Mouse (Mus musculus) forebrain, embryonic 16.5 days (tissue): ENCODE data around the gene Ccdc6. TPM values are rescaled to one million over a fixed set of nuclear protein-coding genes. Genes with fewer than 3 reads are reported as not detected.

Source experiments
- ATAC-seq: fragments of 200-750 bp; cut with Nextera tagmentation; 2 replicates; pipeline ENCODE4 v1.8.0; 2017; ENCODE audit warnings: mild to moderate bottlenecking, moderate library complexity
- H3K27ac ChIP-seq: fragments of 300-500 bp; sonication (generic); 2 replicates; pipeline ENCODE4 v1.5.1; 2014; ENCODE audit warnings: low read length, control low read depth
- H3K27me3 ChIP-seq: fragments of 300-500 bp; sonication (generic); replicated peaks from 2 replicates; pipeline ENCODE4 v1.6.1; 2014; ENCODE audit warnings: low read length; ENCODE audit not compliant: control insufficient read depth, insufficient read depth
- H3K36me3 ChIP-seq: fragments of 300-500 bp; sonication (generic); 2 replicates; pipeline ENCODE4 v1.6.1; 2014; ENCODE audit not compliant: control insufficient read depth, insufficient read depth
- H3K4me1 ChIP-seq: fragments of 300-500 bp; sonication (generic); replicated peaks from 2 replicates; pipeline ENCODE4 v1.6.1; 2014; ENCODE audit warnings: low read length; ENCODE audit not compliant: control insufficient read depth, insufficient read depth
- H3K4me2 ChIP-seq: fragments of 300-500 bp; sonication (generic); 2 replicates; pipeline ENCODE4 v1.6.1; 2014; ENCODE audit warnings: mild to moderate bottlenecking, low read length, control low read depth
- H3K4me3 ChIP-seq: fragments of 300-500 bp; sonication (generic); replicated peaks from 2 replicates; pipeline ENCODE4 v1.5.1; 2014; ENCODE audit warnings: mild to moderate bottlenecking, low read length, control low read depth
- H3K9ac ChIP-seq: fragments of 300-500 bp; sonication (generic); replicated peaks from 2 replicates; pipeline ENCODE4 v1.6.1; 2014; ENCODE audit warnings: low read depth, low read length, control low read depth
- H3K9me3 ChIP-seq: fragments of 300-500 bp; sonication (generic); 2 replicates; pipeline ENCODE4 v1.6.1; 2016; ENCODE audit warnings: low read length; ENCODE audit not compliant: control insufficient read depth
- WGBS: fragments of 180-500 bp; shearing (Covaris S2); extraction: QIAGEN DNeasy Blood & Tissue Kit; methylation state at CpG from one replicate; pipeline ENCODE4 v1.1.7; 2014; 5-methylcytosine and 5-hydroxymethylcytosine counted together
- polyA plus RNA-seq: library from polyadenylated mRNA; unstranded; fragments of >200 nt; fragmentation: Nextera tagmentation; extraction: Ambion mirVana; gene quantifications from 2 replicates; pipeline ENCODE4 v1.2.1, GENCODE M21; 2015

Gene Ccdc6
- polyA plus RNA-seq, 1 experiment from 2014 or later: 18.1 TPM

DNA sequence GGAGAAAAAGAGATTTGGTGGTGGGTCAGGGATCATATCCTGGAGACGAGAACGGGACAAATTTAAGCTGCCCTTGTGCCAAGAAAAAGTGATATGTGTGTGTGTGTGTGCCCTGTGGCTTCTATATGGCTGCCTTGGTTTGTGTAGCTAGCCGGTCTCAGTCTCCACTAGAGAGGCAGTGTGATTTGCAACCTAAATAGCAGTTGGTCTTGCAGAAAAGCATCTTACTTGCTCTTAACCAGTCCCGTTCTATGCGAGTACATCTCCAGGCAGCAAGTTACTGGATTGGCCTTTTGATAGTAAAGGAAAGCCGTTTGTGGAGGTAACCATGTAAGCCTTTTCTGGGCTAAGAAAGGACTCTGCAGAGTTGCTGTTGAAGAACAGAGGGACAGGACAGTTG, 1.7 kb downstream of the Ccdc6 start:
- Histone ChIP-seq H3K9me3 (no peaks in the 10 kb centered on the region), H3K36me3 (0 out of 2 replicates have a peak, but pooled peaks cover 2% of the 10 kb centered on the region), H3K4me3 (peak overlapping the region; percentile 96), H3K4me1 (peaks cover 31% of the 10 kb centered on the region), H3K4me2 (peak overlapping the region; percentile 93), H3K27ac (peak overlapping the region; percentile 80), H3K27me3 (no peaks in the 10 kb centered on the region), H3K9ac (peak overlapping the region; percentile 91)
- 5% methylated on average over 6 of the region's 6 CpGs for WGBS
- ATAC-seq: no peak; the same call in 1 of the 2 replicates

DNA sequence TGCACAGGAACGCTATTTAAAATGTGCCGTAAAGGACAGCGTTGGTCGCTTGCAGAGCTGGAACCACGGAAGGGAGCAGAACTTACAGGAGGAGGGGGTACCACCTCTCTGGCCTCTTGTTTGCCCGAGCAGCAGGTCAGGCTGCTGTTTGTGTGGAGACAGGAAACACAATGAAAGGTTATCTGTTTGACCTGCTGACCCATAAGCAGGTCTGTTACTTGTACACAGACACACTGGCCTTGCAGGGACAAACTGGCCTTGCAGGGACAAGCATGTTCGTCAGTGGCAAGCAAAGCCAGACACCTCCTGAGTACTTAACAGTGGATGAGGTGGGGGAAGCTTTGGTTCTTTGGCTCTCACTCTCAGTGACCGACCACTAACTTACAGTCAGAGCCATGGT, 2.1 kb downstream of the Ccdc6 start:
- Histone ChIP-seq H3K4me1 (peaks cover 31% of the 10 kb centered on the region), H3K27ac (no peak overlapping the region), H3K36me3 (0 out of 2 replicates have a peak, but pooled peaks cover 2% of the 10 kb centered on the region), H3K4me3 (peak overlapping the region; percentile 96), H3K9ac (peak overlapping the region; percentile 91), H3K27me3 (no peaks in the 10 kb centered on the region), H3K9me3 (no peaks in the 10 kb centered on the region), H3K4me2 (peak overlapping the region; percentile 93)
- 25% methylated on average over 8 of the region's 8 CpGs for WGBS
- ATAC-seq: no peak

GRCm38 (mm10) chr10:70102086-70102485, 5.2 kb downstream of the Ccdc6 start:
- Histone ChIP-seq H3K9me3 (no peaks in the 10 kb centered on the region), H3K4me1 (peaks cover 20% of the 10 kb centered on the region), H3K27me3 (no peaks in the 10 kb centered on the region), H3K9ac (no peak overlapping the region), H3K4me2 (no peak overlapping the region), H3K36me3 (0 out of 2 replicates have a peak, but pooled peaks cover 2% of the 10 kb centered on the region), H3K27ac (no peak overlapping the region), H3K4me3 (no peak overlapping the region)
- no peak for ATAC-seq
- 97% methylated on average over 4 of the region's 4 CpGs for WGBS

- Histone ChIP-seq H3K4me1 (no peaks in the 10 kb centered on the region), H3K9me3 (no peaks in the 10 kb centered on the region), H3K9ac (no peak overlapping the region), H3K27me3 (no peaks in the 10 kb centered on the region), H3K4me2 (no peak overlapping the region), H3K36me3 (no peaks in the 10 kb centered on the region), H3K27ac (no peak overlapping the region), H3K4me3 (no peak overlapping the region)
- 70% methylated on average over 11 of the region's 13 CpGs for WGBS
- ATAC-seq: no peak
These were observed 11.1 kb downstream of the Ccdc6 start for GRCm38 (mm10) chr10:70108016-70108415.

DNA sequence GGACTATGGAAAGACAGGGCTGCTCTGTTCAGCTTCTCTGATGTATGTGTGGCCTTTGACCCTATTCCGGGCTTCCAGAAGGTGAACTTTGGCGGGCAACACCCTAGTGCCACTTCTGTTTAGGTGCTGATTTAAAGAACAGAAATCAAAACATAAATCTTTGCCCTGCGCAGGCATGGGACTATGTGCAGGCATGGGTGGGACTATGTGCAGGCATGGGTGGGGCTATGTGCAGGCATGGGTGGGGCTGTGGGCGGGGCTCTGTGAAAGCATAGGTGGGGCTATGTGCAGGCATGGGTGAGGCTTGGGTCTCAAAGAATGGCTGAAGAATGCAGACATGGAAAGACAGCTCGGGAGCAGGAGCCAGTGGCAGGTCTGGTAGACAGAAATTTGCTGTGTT, 13.1 kb downstream of the Ccdc6 start:
- WGBS: 81% methylated on average over 5 of the region's 5 CpGs

GRCm38 (mm10) chr10:70110815-70111214, 13.9 kb downstream of the Ccdc6 start:
- Histone ChIP-seq H3K9ac (no peak overlapping the region), H3K4me2 (no peak overlapping the region), H3K4me3 (no peak overlapping the region), H3K27ac (no peak overlapping the region), H3K36me3 (no peaks in the 10 kb centered on the region), H3K9me3 (no peaks in the 10 kb centered on the region), H3K27me3 (no peaks in the 10 kb centered on the region), H3K4me1 (no peaks in the 10 kb centered on the region)
- no peak for ATAC-seq
- 93% methylated on average over 7 of the region's 7 CpGs for WGBS

More for the DNA sequence above, 13.1 kb downstream of the Ccdc6 start:
- no peaks in the 10 kb centered on the region for H3K4me1 ChIP-seq
- H3K27me3 ChIP-seq: no peaks in the 10 kb centered on the region
- no peaks in the 10 kb centered on the region for H3K9me3 ChIP-seq
- no peak for ATAC-seq
- no peak overlapping the region for H3K4me2 ChIP-seq
- H3K4me3 ChIP-seq: no peak overlapping the region
- H3K27ac ChIP-seq: no peak overlapping the region
- no peaks in the 10 kb centered on the region for H3K36me3 ChIP-seq
- no peak overlapping the region for H3K9ac ChIP-seq

- H3K4me3 ChIP-seq: no peak overlapping the region
- WGBS: 94% methylated on average over 6 of the region's 6 CpGs
- no peak for ATAC-seq
These were observed 14.7 kb downstream of the Ccdc6 start for GRCm38 (mm10) chr10:70111643-70112042.

DNA sequence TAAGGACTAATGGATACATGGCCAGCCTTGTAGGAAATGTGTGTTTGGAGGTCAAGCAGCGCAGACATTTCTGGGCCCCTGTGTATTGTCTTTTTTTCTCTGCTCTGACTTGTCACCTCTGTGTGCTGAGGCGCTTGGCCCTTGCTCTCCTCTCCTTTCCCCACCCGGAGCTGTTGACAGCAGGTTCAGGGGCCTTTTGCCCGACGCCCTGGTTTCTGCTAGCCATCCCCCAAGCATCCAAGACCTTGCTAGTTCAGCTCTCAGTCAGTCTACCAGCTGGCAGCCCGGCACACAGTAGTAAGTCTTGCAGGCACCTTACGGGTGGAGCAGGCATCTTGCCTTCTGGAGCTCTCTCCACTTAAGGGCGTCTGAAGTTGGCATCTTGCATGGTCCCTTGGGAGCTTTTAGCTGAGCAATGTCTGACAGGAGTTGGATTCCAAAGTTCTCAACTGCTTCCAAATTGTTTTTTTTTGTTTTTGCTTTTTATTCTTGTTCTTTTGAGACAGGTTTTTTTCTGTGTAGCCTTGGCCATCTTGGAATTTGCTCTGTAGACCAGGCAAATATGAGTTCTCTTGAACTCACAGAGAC, 17.2 kb downstream of the Ccdc6 start:
- Histone ChIP-seq H3K4me2 (no peak overlapping the region), H3K9me3 (no peaks in the 10 kb centered on the region), H3K4me1 (no peaks in the 10 kb centered on the region), H3K27ac (no peak overlapping the region), H3K36me3 (no peaks in the 10 kb centered on the region), H3K9ac (no peak overlapping the region), H3K27me3 (no peaks in the 10 kb centered on the region), H3K4me3 (no peak overlapping the region)
- WGBS: 92% methylated on average over 8 of the region's 8 CpGs
- ATAC-seq: no peak

More at GRCm38 (mm10) chr10:70111643-70112042, 14.7 kb downstream of the Ccdc6 start:
- Histone ChIP-seq H3K27me3 (no peaks in the 10 kb centered on the region), H3K4me1 (no peaks in the 10 kb centered on the region), H3K4me2 (no peak overlapping the region), H3K27ac (no peak overlapping the region), H3K9me3 (no peaks in the 10 kb centered on the region), H3K36me3 (no peaks in the 10 kb centered on the region), H3K9ac (no peak overlapping the region)

DNA sequence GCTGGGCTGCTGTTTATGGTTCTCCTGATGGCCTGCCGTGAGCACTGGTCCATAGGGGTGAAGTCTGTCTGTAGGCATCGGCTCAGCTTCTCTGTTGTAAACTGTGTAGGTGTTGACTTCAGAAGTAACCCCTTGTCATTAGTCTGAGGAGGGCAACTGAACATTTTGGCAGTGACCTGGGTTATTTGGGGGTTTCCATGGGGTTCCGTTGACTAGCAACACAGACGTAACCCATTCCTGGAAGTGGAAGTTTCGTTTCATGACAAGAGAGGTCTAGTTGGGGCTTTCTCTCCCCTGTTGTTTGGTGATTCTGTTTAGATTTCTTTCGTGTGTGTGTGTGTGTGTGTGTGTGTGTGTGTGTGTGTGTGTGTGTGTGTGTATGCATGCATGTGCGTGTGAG, 19.5 kb downstream of the Ccdc6 start:
- Histone ChIP-seq H3K9me3 (no peaks in the 10 kb centered on the region), H3K36me3 (no peaks in the 10 kb centered on the region), H3K4me2 (no peak overlapping the region), H3K9ac (no peak overlapping the region), H3K27me3 (no peaks in the 10 kb centered on the region), H3K27ac (no peak overlapping the region), H3K4me1 (peaks cover 16% of the 10 kb centered on the region), H3K4me3 (no peak overlapping the region)
- ATAC-seq: no peak
- WGBS: 92% methylated on average over 7 of the region's 7 CpGs

GRCm38 (mm10) chr10:70119451-70119850, 22.5 kb downstream of the Ccdc6 start:
- H3K9ac ChIP-seq: peak overlapping the region; percentile 23

More at GRCm38 (mm10) chr10:70119451-70119850, 22.5 kb downstream of the Ccdc6 start:
- ATAC-seq: no peak
- Histone ChIP-seq H3K4me1 (peaks cover 16% of the 10 kb centered on the region), H3K9me3 (no peaks in the 10 kb centered on the region), H3K4me2 (no peak overlapping the region), H3K27ac (no peak overlapping the region), H3K27me3 (no peaks in the 10 kb centered on the region), H3K4me3 (no peak overlapping the region), H3K36me3 (no peaks in the 10 kb centered on the region)
- 28% methylated on average over 9 of the region's 9 CpGs for WGBS
